Mouse (Mus musculus) MEL (cell line): Measurements from ENCODE around the gene Srsf10. TPM values are rescaled to one million over a fixed set of nuclear protein-coding genes. Genes with fewer than 3 reads are reported as not detected.

Experiments used
- DNase-seq: peaks from one replicate; pipeline ENCODE4 v3.0.0; 2011; ENCODE audit warnings: low read depth, low spot score
- H3K27ac ChIP-seq: 2 replicates; pipeline ENCODE4 v1.5.1; 2012; ENCODE audit warnings: low read depth, mild to moderate bottlenecking, control low read depth, low read length, moderate library complexity; ENCODE audit not compliant: control insufficient read depth
- H3K27me3 ChIP-seq, 2 experiments: fragments of 150-350 bp in 1 of 2; sonication (generic) in 1 of 2; 2 replicates each; pipeline ENCODE4 v1.6.1; 2012; ENCODE audit warnings: low read length in 2 of 2, mild to moderate bottlenecking in 2 of 2, improper control_type of control experiment in 1 of 2, moderate library complexity in 1 of 2; ENCODE audit not compliant: insufficient read depth in 2 of 2, control insufficient read depth in 1 of 2
- H3K36me3 ChIP-seq, 2 experiments: 2 replicates each; pipeline ENCODE4 v1.6.1; 2012 to 2014; ENCODE audit warnings: low read length in 2 of 2, improper control_type of control experiment in 1 of 2, inconsistent platforms in 1 of 2, mild to moderate bottlenecking in 1 of 2; ENCODE audit not compliant: insufficient read depth in 2 of 2, control insufficient read depth in 1 of 2
- H3K4me1 ChIP-seq, 2 experiments: fragments of 150-350 bp in 1 of 2; sonication (generic) in 1 of 2; 2 replicates each; pipeline ENCODE4 v1.6.1; 2012; ENCODE audit warnings: low read length in 2 of 2, improper control_type of control experiment in 1 of 2, mild to moderate bottlenecking in 1 of 2; ENCODE audit not compliant: insufficient read depth in 2 of 2, control insufficient read depth in 1 of 2
- H3K4me3 ChIP-seq, 2 experiments: fragments of 150-350 bp in 1 of 2; sonication (generic) in 1 of 2; 2 replicates each; pipeline ENCODE4 v1.5.1; 2012; ENCODE audit warnings: low read depth in 2 of 2, low read length in 2 of 2, mild to moderate bottlenecking in 2 of 2, moderate library complexity in 2 of 2, control low read depth in 1 of 2, improper control_type of control experiment in 1 of 2; ENCODE audit not compliant: control insufficient read depth in 1 of 2, insufficient read depth in 1 of 2
- H3K79me2 ChIP-seq: 2 replicates; pipeline ENCODE4 v1.6.1; 2012; ENCODE audit warnings: mild to moderate bottlenecking, low read length, moderate library complexity; ENCODE audit not compliant: control insufficient read depth, poor library complexity, insufficient read depth
- H3K9ac ChIP-seq: 2 replicates; pipeline ENCODE4 v1.6.1; 2012; ENCODE audit warnings: low read depth, mild to moderate bottlenecking, control low read depth, low read length, moderate library complexity; ENCODE audit not compliant: control insufficient read depth, poor library complexity, severe bottlenecking
- H3K9me3 ChIP-seq: fragments of 150-350 bp; sonication (generic); replicated peaks from 2 replicates; pipeline ENCODE4 v1.6.1; 2012; ENCODE audit warnings: mild to moderate bottlenecking, low read length, improper control_type of control experiment, moderate library complexity; ENCODE audit not compliant: insufficient read depth
- CHD2 ChIP-seq: IDR thresholded peaks from 2 replicates; pipeline ENCODE4 v1.6.1; 2011; ENCODE audit warnings: low read length, improper control_type of control experiment
- E2F4 ChIP-seq: IDR thresholded peaks from 2 replicates; pipeline ENCODE4 v1.6.1; 2011; ENCODE audit warnings: low read depth, low read length, improper control_type of control experiment, borderline replicate concordance
- ELF1 ChIP-seq: IDR thresholded peaks from 2 replicates; pipeline ENCODE4 v1.6.1; 2014; ENCODE audit warnings: low read depth, mild to moderate bottlenecking, inconsistent platforms, low read length, improper control_type of control experiment, moderate library complexity
- EP300 ChIP-seq, 2 experiments: IDR thresholded peaks; 2 replicates each; pipeline ENCODE4 v1.6.1; 2011; ENCODE audit warnings: improper control_type of control experiment in 2 of 2, low read length in 2 of 2, low read depth in 1 of 2, mild to moderate bottlenecking in 1 of 2
- ETS1 ChIP-seq: IDR thresholded peaks from 2 replicates; pipeline ENCODE4 v1.6.1; 2012; ENCODE audit warnings: low read depth, mild to moderate bottlenecking, inconsistent platforms, low read length, improper control_type of control experiment, moderate library complexity
- GABPA ChIP-seq: IDR thresholded peaks from 2 replicates; pipeline ENCODE4 v1.6.1; 2012; ENCODE audit warnings: low read depth, mild to moderate bottlenecking, inconsistent platforms, low read length, improper control_type of control experiment, moderate library complexity
- GATA1 ChIP-seq: IDR thresholded peaks from 2 replicates; pipeline ENCODE4 v1.6.1; 2011; ENCODE audit warnings: low read depth, low read length, improper control_type of control experiment
- HCFC1 ChIP-seq: IDR thresholded peaks from 2 replicates; pipeline ENCODE4 v1.6.1; 2012; ENCODE audit warnings: low read depth, mild to moderate bottlenecking, inconsistent platforms, low read length, improper control_type of control experiment, moderate library complexity
- JUND ChIP-seq: IDR thresholded peaks from 2 replicates; pipeline ENCODE4 v1.6.1; 2011; ENCODE audit warnings: low read depth, mild to moderate bottlenecking, improper control_type of control experiment, low read length
- KAT2A ChIP-seq: conservative IDR thresholded peaks from 2 replicates; pipeline ENCODE4 v1.6.1; 2012; ENCODE audit warnings: low read depth, low read length, improper control_type of control experiment, inconsistent platforms
- MAFK ChIP-seq: IDR thresholded peaks from 2 replicates; pipeline ENCODE4 v1.6.1; 2011; ENCODE audit warnings: low read depth, mild to moderate bottlenecking, low read length, improper control_type of control experiment, borderline replicate concordance
- MAZ ChIP-seq: IDR thresholded peaks from 2 replicates; pipeline ENCODE4 v1.6.1; 2012; ENCODE audit warnings: low read depth, mild to moderate bottlenecking, inconsistent platforms, low read length, improper control_type of control experiment
- MXI1 ChIP-seq: IDR thresholded peaks from 2 replicates; pipeline ENCODE4 v1.6.1; 2011; ENCODE audit warnings: mild to moderate bottlenecking, low read depth, low read length, improper control_type of control experiment
- MYC ChIP-seq: IDR thresholded peaks from 2 replicates; pipeline ENCODE4 v1.6.1; 2011; ENCODE audit warnings: low read depth, mild to moderate bottlenecking, low read length, improper control_type of control experiment, moderate library complexity
- NELFE ChIP-seq: IDR thresholded peaks from 2 replicates; pipeline ENCODE4 v1.6.1; 2011; ENCODE audit warnings: low read depth, low read length, improper control_type of control experiment
- POLR2AphosphoS2 ChIP-seq: IDR thresholded peaks from 2 replicates; pipeline ENCODE4 v1.6.1; 2011; ENCODE audit warnings: low read length, improper control_type of control experiment
- POLR2AphosphoS5 ChIP-seq: IDR thresholded peaks from 2 replicates; pipeline ENCODE4 v1.6.1; 2012; ENCODE audit warnings: low read depth, borderline replicate concordance, mild to moderate bottlenecking, inconsistent platforms, low read length, moderate library complexity, mixed read lengths
- RAD21 ChIP-seq: IDR thresholded peaks from 2 replicates; pipeline ENCODE4 v1.6.1; 2011; ENCODE audit warnings: mild to moderate bottlenecking, low read depth, low read length, improper control_type of control experiment
- SIN3A ChIP-seq: IDR thresholded peaks from 2 replicates; pipeline ENCODE4 v1.6.1; 2012; ENCODE audit warnings: low read length, improper control_type of control experiment, inconsistent platforms
- SMC3 ChIP-seq: IDR thresholded peaks from 2 replicates; pipeline ENCODE4 v1.6.1; 2011; ENCODE audit warnings: low read depth, low read length, improper control_type of control experiment
- TAL1 ChIP-seq: IDR thresholded peaks from 2 replicates; pipeline ENCODE4 v1.6.1; 2012; ENCODE audit warnings: mild to moderate bottlenecking, inconsistent platforms, low read length, moderate library complexity, mixed read lengths
- TBP ChIP-seq: IDR thresholded peaks from 2 replicates; pipeline ENCODE4 v1.8.0; 2011; ENCODE audit warnings: low read depth, low read length, improper control_type of control experiment
- TCF12 ChIP-seq: IDR thresholded peaks from 2 replicates; pipeline ENCODE4 v1.6.1; 2014; ENCODE audit warnings: low read depth, mild to moderate bottlenecking, inconsistent platforms, low read length, improper control_type of control experiment, moderate library complexity
- UBTF ChIP-seq: IDR thresholded peaks from 2 replicates; pipeline ENCODE4 v1.6.1; 2012; ENCODE audit warnings: low read depth, mild to moderate bottlenecking, inconsistent platforms, low read length, improper control_type of control experiment, moderate library complexity, borderline replicate concordance; ENCODE audit not compliant: insufficient read depth
- USF1 ChIP-seq: IDR thresholded peaks from 2 replicates; pipeline ENCODE4 v1.6.1; 2014; ENCODE audit warnings: low read depth, mild to moderate bottlenecking, inconsistent platforms, low read length, improper control_type of control experiment, moderate library complexity
- ZC3H11A ChIP-seq: IDR thresholded peaks from 2 replicates; pipeline ENCODE4 v1.6.1; 2012; ENCODE audit warnings: low read depth, mild to moderate bottlenecking, inconsistent platforms, low read length, improper control_type of control experiment
- ZMIZ1 ChIP-seq: IDR thresholded peaks from 2 replicates; pipeline ENCODE4 v1.6.1; 2012; ENCODE audit warnings: low read depth, mild to moderate bottlenecking, inconsistent platforms, low read length, improper control_type of control experiment, moderate library complexity
- ZNF384 ChIP-seq: IDR thresholded peaks from 2 replicates; pipeline ENCODE4 v1.6.1; 2012; ENCODE audit warnings: low read depth, mild to moderate bottlenecking, inconsistent platforms, low read length, improper control_type of control experiment
- polyA plus RNA-seq, 2 experiments: library from polyadenylated mRNA; stranded (reverse) in 1 of 2; unstranded in 1 of 2; fragments of >175 nt in 1 of 2; fragments of >200 nt in 1 of 2; gene quantifications; 2 replicates each; pipeline versions ENCODE4 v1.2.1 to v1.2.4; 2012; ENCODE audit warnings: low replicate concordance in 2 of 2, low read depth in 1 of 2; ENCODE audit not compliant: insufficient read length in 2 of 2, insufficient read depth in 1 of 2, missing spikeins in 1 of 2
- total RNA-seq: library from RNA; depleted of rRNA; stranded (reverse); fragments of 300-350 nt; gene quantifications from 2 replicates; pipeline ENCODE4 v1.2.3, GENCODE M21; 2012

Gene Srsf10
- total and polyA plus RNA-seq, 3 experiments = 142 to 361 (median 222) TPM

GRCm38 (mm10) chr4:135895071-135895571 lies 39.6 kb downstream of the Srsf10 start, which contains the start of gene Cnr2 (continued):
- TF ChIP-seq NELFE (peak; percentile 70), USF1 (no peak)

DNA sequence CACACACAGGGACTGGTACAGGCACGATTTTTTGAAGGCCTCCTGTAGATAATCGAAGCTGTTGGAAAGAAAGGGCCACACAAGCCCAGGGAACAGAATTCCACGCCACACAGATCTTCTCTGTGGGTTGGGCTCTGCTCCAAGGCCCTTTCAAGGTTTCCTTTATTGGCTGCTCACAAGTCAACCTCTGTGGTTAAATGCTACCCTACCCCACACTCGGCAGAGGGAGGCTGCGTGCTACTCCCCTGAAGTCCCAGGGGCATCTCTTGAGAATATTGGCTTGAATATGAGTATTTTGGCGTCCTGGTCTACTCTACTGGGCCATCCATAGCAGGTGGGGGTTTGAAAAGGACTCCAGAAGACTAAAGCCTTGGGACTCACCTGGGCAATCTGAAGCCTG lies 40.6 kb downstream of the Srsf10 start:
- no peak for TF ChIP-seq ZMIZ1
- TF ChIP-seq E2F4 = no peak
- no peak for TF ChIP-seq SMC3
- TF ChIP-seq JUND = no peak
- TF ChIP-seq NELFE = no peak
- no peak for TF ChIP-seq USF1
- no peak for TF ChIP-seq HCFC1
- TF ChIP-seq KAT2A = no peak
- TF ChIP-seq MAZ = no peak
- no peak for TF ChIP-seq MYC
- TF ChIP-seq RAD21 = no peak
- TF ChIP-seq GABPA = no peak
- TF ChIP-seq MAFK = no peak
- TF ChIP-seq POLR2AphosphoS5 = no peak
- TF ChIP-seq TCF12 = no peak
- no peak for TF ChIP-seq UBTF
- Histone ChIP-seq H3K27ac (peak overlapping the region; percentile 91), H3K4me3 (peak overlapping the region; percentile 45 to 87), H3K79me2 (peaks cover 5% of the 10 kb centered on the region), H3K9me3 (no peaks in the 10 kb centered on the region), H3K27me3 (no peaks in the 10 kb centered on the region), H3K36me3 (peaks cover 0 to 33% of the 10 kb centered on the region in 2 experiments; a peak in 2 of 4 replicates), H3K4me1 (peaks cover 19 to 51% of the 10 kb centered on the region in 2 experiments), H3K9ac (peak overlapping the region; percentile 75)
- DNase-seq = peak; percentile 67

- peak; percentile 97 for DNase-seq
- Histone ChIP-seq H3K27ac (peak overlapping the region; percentile 99), H3K4me3 (peak overlapping the region; percentile 37 to 44), H3K27me3 (no peaks in the 10 kb centered on the region), H3K36me3 (peaks cover 0 to 24% of the 10 kb centered on the region in 2 experiments; a peak in 2 of 4 replicates), H3K79me2 (peaks cover 5% of the 10 kb centered on the region), H3K9me3 (no peaks in the 10 kb centered on the region), H3K9ac (peak overlapping the region; percentile 77), H3K4me1 (peaks cover 19 to 38% of the 10 kb centered on the region in 2 experiments)
- TF ChIP-seq RAD21 (no peak), ELF1 (no peak), HCFC1 (no peak), MYC (0 out of 2 replicates have a peak, but pooled peaks have one; percentile 55), EP300 (IDR thresholded peaks at IDR 0.05; ENCODE audit: low read depth in 1 of 2, low read length in 2 of 2) (peak; percentile 84 to 89), TAL1 (peak; percentile 86), SIN3A (peak; percentile 95), POLR2AphosphoS2 (peak; percentile 78; the same call in 1 of the 2 replicates), ETS1 (peak; percentile 93), USF1 (peak; percentile 66), ZC3H11A (no peak), ZNF384 (0 out of 2 replicates have a peak, but pooled peaks have one; percentile 19), GATA1 (peak; percentile 94), KAT2A (no peak), MXI1 (peak; percentile 82; the same call in 1 of the 2 replicates), UBTF (no peak), MAFK (no peak), TBP (peak; percentile 76), CHD2 (no peak)
These were observed 43.0 kb downstream of the Srsf10 start for GRCm38 (mm10) chr4:135898380-135899049.
